Mouse (Mus musculus): Measurements from ENCODE around the gene Amacr. TPM values are rescaled to one million over a fixed set of nuclear protein-coding genes. Genes with fewer than 3 reads are reported as not detected.

Amacr gene
- polyA plus RNA-seq, 1 experiment = not detected

- Histone ChIP-seq H3K27ac (ENCODE audit: insufficient read depth, low read depth, low read length) (no peak overlapping the region), H3K4me1 (ENCODE audit: control insufficient read depth, insufficient read depth, low read length) (no peaks in the 10 kb centered on the region), H3K4me3 (ENCODE audit: insufficient read depth, low read depth, low read length) (no peak overlapping the region)
- WGBS = 39% methylated on average over 5 of the region's 5 CpGs
- no peak for TF ChIP-seq POLR2A (IDR thresholded peaks at IDR 0.05; ENCODE audit: insufficient read depth, low read depth, low read length)
- TF ChIP-seq CTCF (IDR thresholded peaks at IDR 0.05; ENCODE audit: insufficient read depth, low read depth, low read length) = no peak
These were observed 27.2 kb downstream of the Amacr start for GRCm38 (mm10) chr15:11008756-11009155.

GRCm38 (mm10) chr15:11010976-11011548 is 29.5 kb downstream of the Amacr start:
- Histone ChIP-seq H3K27ac (ENCODE audit: insufficient read depth, low read depth, low read length) (no peak overlapping the region), H3K4me1 (ENCODE audit: control insufficient read depth, insufficient read depth, low read length) (no peaks in the 10 kb centered on the region), H3K4me3 (ENCODE audit: insufficient read depth, low read depth, low read length) (no peak overlapping the region)
- WGBS = 97% methylated on average over 11 of the region's 11 CpGs
- TF ChIP-seq CTCF (IDR thresholded peaks at IDR 0.05; ENCODE audit: insufficient read depth, low read depth, low read length) = no peak
- TF ChIP-seq POLR2A (IDR thresholded peaks at IDR 0.05; ENCODE audit: insufficient read depth, low read depth, low read length) = no peak

GRCm38 (mm10) chr15:11014931-11015330 is 33.4 kb downstream of the Amacr start:
- WGBS = 60% methylated on average over 2 of the region's 2 CpGs

DNA sequence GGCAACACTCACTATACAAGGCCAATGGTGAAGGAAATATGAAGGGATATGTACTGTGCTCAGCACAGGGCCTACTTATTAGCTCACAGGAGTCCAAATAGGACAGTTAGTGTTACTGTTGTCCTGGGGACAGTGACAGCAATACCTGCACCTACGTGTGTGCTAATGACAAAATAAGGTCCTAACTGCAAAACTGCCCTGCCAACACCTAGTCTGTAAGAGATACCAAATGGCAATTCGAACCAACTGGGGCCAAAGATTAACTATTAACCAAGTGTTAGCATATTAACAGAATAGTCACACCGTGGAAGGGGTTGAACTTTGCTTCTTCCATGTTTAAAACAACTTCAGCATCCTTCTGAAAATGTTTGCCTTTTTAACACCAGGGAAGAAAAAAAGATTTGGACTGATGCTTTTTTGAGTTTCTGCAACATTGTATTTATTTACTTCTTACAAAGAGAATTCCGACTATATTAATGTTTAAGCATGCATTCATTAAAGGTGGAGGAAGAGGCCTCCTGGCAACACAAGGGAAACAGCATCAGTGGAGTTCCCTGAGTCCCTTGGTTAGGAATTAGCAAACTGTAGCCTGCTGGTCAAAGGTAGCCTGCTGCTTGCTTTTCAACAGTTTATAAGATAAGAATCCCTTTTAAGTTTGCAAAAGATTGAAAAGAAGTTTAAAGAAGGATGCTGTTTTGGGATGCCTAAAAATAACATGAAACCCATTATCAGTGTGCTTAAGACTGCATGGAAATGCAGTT is 45.4 kb downstream of the Amacr start:
- Histone ChIP-seq H3K27ac (ENCODE audit: insufficient read depth, low read depth, low read length) (no peak overlapping the region), H3K4me3 (ENCODE audit: insufficient read depth, low read depth, low read length) (no peak overlapping the region), H3K4me1 (ENCODE audit: control insufficient read depth, insufficient read depth, low read length) (peaks cover 5% of the 10 kb centered on the region)
- WGBS = 82% methylated on average over 4 of the region's 4 CpGs
- TF ChIP-seq POLR2A (IDR thresholded peaks at IDR 0.05; ENCODE audit: insufficient read depth, low read depth, low read length) = no peak
- TF ChIP-seq CTCF (IDR thresholded peaks at IDR 0.05; ENCODE audit: insufficient read depth, low read depth, low read length) = no peak

More at GRCm38 (mm10) chr15:11014931-11015330, 33.4 kb downstream of the Amacr start:
- no peak overlapping the region for H3K4me3 ChIP-seq (ENCODE audit: insufficient read depth, low read depth, low read length)
- TF ChIP-seq CTCF (IDR thresholded peaks at IDR 0.05; ENCODE audit: insufficient read depth, low read depth, low read length) (no peak), POLR2A (IDR thresholded peaks at IDR 0.05; ENCODE audit: insufficient read depth, low read depth, low read length) (no peak)
- peaks cover 1% of the 10 kb centered on the region; the same call in 1 of the 2 replicates for H3K4me1 ChIP-seq (ENCODE audit: control insufficient read depth, insufficient read depth, low read length)
- no peak overlapping the region for H3K27ac ChIP-seq (ENCODE audit: insufficient read depth, low read depth, low read length)

- Histone ChIP-seq H3K4me3 (ENCODE audit: insufficient read depth, low read depth, low read length) (no peak overlapping the region), H3K4me1 (ENCODE audit: control insufficient read depth, insufficient read depth, low read length) (peaks cover 5% of the 10 kb centered on the region), H3K27ac (ENCODE audit: insufficient read depth, low read depth, low read length) (no peak overlapping the region)
- 84% methylated on average over 3 of the region's 3 CpGs for WGBS
- TF ChIP-seq POLR2A (IDR thresholded peaks at IDR 0.05; ENCODE audit: insufficient read depth, low read depth, low read length) = no peak
- TF ChIP-seq CTCF (IDR thresholded peaks at IDR 0.05; ENCODE audit: insufficient read depth, low read depth, low read length) = no peak
These were observed 48.6 kb downstream of the Amacr start for GRCm38 (mm10) chr15:11030188-11030587.

- H3K4me3 ChIP-seq (ENCODE audit: insufficient read depth, low read depth, low read length) = peak overlapping the region; percentile 27; the same call in 1 of the 2 replicates
- H3K27ac ChIP-seq (ENCODE audit: insufficient read depth, low read depth, low read length) = no peak overlapping the region
- H3K4me1 ChIP-seq (ENCODE audit: control insufficient read depth, insufficient read depth, low read length) = peaks cover 20% of the 10 kb centered on the region
- WGBS = 5% methylated on average over 34 of the region's 34 CpGs
- TF ChIP-seq POLR2A (IDR thresholded peaks at IDR 0.05; ENCODE audit: insufficient read depth, low read depth, low read length) (no peak), CTCF (IDR thresholded peaks at IDR 0.05; ENCODE audit: insufficient read depth, low read depth, low read length) (no peak)
These were observed 54.5 kb downstream of the Amacr start for GRCm38 (mm10) chr15:11035947-11036474.

GRCm38 (mm10) chr15:11036535-11037375 is 55.2 kb downstream of the Amacr start:
- Histone ChIP-seq H3K27ac (ENCODE audit: insufficient read depth, low read depth, low read length) (no peak overlapping the region), H3K4me3 (ENCODE audit: insufficient read depth, low read depth, low read length) (peak overlapping the region; percentile 27), H3K4me1 (ENCODE audit: control insufficient read depth, insufficient read depth, low read length) (peaks cover 20% of the 10 kb centered on the region)
- 2% methylated on average over 49 of the region's 49 CpGs for WGBS
- TF ChIP-seq POLR2A (IDR thresholded peaks at IDR 0.05; ENCODE audit: insufficient read depth, low read depth, low read length) (no peak), CTCF (IDR thresholded peaks at IDR 0.05; ENCODE audit: insufficient read depth, low read depth, low read length) (no peak)

DNA sequence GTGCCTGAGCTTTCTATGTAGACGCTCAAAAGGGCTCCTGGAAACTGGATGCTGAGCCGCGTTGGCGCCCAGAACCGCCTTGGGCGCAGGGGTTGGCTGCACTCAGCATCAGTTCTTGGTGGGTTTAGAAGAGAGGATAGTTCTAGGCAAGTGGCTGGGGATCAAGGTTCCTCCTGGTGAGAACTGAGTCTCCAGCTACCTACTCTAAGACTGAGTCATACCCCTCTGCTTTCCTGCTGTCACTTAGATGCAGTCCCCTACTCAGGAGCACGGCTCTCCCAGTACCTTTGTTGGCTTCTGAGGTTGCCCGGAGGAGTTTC is 55.8 kb downstream of the Amacr start:
- TF ChIP-seq POLR2A (IDR thresholded peaks at IDR 0.05; ENCODE audit: insufficient read depth, low read depth, low read length) (no peak), CTCF (IDR thresholded peaks at IDR 0.05; ENCODE audit: insufficient read depth, low read depth, low read length) (no peak)
- peak overlapping the region; percentile 31 for H3K4me3 ChIP-seq (ENCODE audit: insufficient read depth, low read depth, low read length)
- no peak overlapping the region for H3K27ac ChIP-seq (ENCODE audit: insufficient read depth, low read depth, low read length)
- 2% methylated on average over 8 of the region's 8 CpGs for WGBS
- peaks cover 20% of the 10 kb centered on the region for H3K4me1 ChIP-seq (ENCODE audit: control insufficient read depth, insufficient read depth, low read length)

Measured in olfactory bulb, adult 2 months (tissue).